Mouse (Mus musculus) ovary, adult 18-20 months (tissue): ENCODE results near the gene Gpr180.

Experiments
- DNase-seq: peaks from one replicate; pipeline ENCODE4 v3.0.0; 2022; ENCODE audit warnings: low spot score, mixed read lengths

The Gpr180 gene

GRCm38 (mm10) chr14:118209642-118210041 lies 72.7 kb downstream of the Gpr180 start:
- no peak for DNase-seq

- no peak for DNase-seq
Measured at GRCm38 (mm10) chr14:118212188-118212804, 75.3 kb downstream of the Gpr180 start.
